Mouse (Mus musculus): Measurements from ENCODE around the gene Jsrp1.
A peak's percentile ranks its signal among the peaks of the same experiment; 100 is the strongest.

Gene Jsrp1

DNA sequence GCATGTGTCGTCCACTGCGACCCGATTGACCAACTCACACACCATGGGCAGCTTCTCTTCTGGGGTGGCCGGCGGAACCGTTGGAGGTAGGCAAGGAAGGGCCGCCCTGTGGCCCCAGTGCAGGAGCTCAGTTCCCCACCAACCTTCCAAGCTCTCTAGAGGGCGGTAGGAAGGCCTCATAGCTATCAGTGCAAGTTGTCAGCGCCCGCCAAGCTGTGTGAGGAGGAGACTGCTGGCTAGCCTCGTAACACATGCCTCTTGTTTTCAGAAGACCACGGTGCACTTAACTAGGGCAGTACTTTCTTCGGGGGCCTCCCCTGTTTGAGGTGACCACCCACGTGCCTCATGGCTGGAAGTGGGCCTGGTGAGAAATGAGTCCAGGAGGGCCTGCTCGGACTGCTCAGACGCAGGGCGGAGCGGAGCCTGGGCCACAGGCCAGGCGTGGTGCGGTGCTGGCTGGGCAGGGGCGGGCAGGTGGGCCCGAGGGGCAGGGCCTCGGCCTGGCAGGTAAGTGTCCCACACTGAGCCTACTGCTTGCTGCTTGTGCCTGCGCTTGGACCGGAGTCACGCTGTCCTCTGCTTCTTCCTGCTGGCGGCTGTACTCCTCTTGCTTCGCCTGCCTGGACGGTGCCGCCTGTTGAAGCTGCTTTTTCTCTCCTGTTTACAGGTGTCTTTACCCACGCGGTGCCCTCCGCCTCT, 21.7 kb downstream of the Jsrp1 start:
- peak; percentile 95 for DNase-seq

DNA sequence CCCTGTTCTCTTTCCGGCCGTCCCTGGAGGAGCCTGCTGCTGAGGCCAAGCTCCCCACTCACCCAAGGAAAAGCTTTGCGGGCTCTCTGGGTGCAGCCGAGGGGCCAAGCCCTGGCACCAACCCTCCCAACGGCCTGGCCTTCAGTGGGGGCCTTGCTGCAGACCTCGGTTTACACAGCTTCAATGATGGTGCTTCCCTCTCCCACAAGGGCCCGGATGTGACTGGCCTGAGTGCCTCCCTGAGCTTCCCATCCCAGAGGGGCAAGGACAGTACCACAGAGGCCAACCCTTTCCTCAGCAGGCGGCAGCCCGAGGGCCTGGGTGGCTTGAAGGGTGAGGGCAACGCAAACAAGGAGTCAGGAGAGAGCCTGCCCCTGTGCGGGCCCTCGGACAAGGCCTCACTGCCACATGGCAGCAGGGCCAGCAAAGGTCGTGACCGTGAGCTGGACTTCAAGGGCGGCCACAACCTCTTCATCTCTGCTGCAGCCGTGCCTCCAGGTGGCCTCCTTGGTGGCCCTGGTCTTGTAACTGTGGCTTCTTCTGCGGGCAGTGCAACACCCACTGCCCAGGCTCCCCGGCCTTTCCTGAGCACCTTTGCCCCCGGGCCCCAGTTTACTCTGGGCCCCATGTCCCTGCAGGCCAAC, 22.4 kb downstream of the Jsrp1 start:
- peak; percentile 92 for DNase-seq

DNA sequence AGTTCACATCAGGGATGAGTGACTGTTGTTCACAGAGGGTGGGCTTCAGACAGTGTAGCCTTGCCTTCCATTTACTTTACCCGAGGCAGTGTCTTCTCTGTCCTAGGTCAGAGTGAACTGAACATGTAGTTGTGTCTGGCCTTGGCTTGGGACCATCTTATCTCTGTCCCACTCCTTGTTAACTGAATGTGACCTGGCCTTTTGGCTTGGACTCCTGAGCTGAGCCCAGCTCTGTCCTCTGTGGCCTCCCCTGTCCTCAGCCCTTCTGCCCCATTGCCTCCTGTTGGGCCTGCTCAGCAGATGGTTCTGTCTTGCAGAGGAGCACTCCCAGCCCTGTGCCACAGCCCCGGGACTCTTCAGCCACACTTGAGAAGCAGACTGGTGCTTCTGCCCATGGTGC, 25.8 kb downstream of the Jsrp1 start:
- peak; percentile 97 for DNase-seq

DNA sequence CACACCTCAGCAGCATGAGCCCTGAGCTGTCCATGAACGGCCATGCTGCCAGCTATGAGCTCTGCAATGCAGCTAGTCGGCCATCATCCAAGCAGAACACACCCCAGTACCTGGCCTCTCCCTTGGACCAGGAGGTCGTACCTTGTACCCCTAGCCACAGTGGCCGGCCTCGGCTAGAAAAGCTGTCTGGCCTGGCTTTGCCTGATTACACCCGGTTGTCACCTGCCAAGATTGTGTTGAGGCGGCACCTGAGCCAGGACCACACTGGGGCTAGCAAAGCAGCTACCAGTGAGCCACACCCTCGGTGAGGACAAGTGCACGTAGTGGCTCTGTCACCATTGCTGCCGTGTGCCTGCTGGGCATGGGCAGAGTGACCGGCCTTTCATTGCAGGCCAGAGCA, 27.3 kb downstream of the Jsrp1 start:
- no peak for DNase-seq

DNA sequence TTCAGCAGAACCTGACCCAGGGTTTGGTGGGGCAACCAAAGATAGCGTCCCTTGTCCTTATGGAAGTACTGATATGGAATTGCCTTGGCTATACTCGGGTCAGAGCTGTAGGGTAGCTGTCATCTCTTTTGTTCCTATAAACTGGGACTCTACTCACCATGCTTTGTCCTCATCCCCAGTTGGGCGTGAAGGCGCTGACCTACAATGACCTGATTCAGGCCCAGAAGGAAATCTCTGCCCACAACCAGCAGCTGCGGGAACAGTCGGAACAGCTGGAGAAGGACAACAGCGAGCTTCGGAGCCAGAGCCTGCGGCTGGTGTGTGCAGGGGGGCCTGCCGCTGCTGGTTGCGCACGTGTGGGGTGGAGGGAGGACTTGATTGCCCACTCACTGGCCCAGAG, 28.4 kb downstream of the Jsrp1 start:
- DNase-seq = peak; percentile 97

DNA sequence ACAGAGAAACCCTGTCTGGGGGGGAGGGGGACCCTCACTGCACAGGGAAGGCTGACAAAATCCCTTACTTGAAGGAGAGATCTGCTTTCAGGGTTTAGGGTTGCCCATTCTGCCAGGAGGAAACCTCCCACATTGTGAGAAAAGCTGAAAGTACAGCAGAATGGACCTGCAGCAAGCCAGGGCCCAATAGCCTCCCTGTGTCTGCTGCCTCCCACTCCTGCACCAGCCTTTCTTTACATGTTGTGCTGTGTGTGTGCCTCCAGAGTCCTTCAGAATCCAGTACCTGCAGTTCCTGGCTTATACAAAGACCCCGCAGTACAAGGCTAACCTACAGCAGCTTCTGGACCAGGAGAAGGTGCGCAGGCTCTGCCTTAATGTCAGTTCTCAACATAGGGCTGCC, 29.0 kb downstream of the Jsrp1 start:
- no peak for DNase-seq

DNA sequence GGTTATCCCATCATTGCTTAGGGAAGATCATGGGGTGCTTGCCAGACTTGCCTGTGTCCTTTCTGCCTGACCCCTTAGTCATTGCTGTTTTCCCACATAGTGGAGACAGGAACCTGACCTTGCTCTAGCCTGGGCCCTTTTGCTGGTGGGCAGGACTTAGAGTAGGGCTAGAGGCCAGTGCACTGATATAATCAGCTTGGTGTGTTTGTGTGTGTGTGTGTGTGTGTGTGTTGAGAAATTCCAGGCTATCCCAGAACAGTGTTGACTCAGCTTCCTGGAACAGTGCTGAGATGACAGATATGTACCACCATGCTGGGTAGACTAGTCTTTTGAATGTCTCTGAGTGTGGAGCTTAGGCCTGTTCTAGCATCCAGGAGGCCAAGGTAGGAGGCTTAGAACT, 33.7 kb downstream of the Jsrp1 start:
- DNase-seq = no peak

DNA sequence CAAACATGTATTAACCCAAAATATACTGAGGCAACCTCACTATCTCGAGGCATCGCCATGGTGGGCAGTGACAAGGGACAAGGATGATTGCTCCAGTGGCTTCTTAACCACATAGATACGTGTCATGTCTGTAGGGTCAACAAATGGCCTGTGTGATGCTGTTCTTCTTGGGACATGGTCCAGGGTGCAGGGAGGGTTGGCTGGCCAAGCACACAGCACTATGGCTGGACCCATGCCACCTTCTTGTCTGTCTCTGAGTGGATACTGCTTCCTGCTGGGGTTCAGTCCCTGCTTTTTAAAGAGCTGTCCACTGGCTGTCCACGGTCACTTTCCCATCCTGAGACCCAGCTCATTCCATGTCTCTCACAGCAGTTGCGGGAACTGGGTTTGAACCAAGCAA, 36.2 kb downstream of the Jsrp1 start:
- DNase-seq = no peak

DNA sequence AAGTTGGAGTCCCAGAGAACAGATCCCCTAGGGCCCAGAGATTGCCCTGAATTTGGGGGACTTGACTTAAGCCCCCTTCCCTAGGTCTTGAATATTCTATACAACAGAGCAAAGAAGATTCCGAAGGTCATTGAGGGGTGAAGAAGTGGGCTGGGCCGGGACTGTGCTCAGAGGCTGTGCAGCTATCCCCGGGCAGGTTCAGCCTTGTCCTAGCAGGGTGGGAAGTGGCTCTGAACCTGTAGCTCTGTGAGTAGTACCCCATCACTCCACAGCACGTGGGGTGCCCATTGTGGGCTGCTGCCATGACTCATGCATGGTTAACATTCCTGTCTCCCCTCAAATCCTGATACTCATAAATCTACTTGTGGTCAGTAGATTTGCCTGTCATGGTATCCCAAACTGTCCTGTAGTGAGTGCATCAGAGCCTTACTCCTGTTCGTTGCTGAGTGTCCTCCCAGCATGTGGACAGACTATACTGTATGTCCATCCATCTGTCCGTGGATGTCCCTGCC, 36.9 kb downstream of the Jsrp1 start:
- no peak for DNase-seq

DNA sequence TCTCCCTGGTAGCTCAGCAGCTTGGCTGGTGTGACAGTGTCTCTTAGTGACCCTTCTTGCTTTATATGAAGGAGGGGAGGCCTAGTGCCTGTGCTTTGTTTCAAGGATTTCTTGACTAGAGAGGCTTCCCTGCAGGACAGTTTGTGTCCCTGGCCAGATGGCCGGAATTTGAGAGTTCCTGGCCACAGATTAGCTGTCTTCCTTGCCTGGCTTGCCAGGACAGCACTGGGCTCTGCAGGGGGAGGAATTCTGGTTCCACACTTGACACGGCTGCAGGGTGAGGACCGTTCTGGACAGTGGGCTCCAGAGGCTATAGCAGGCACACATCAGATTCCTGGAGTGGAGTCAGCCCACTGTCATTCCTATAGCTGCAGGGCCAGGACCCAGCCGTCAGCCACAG, 37.6 kb downstream of the Jsrp1 start:
- DNase-seq = no peak

DNA sequence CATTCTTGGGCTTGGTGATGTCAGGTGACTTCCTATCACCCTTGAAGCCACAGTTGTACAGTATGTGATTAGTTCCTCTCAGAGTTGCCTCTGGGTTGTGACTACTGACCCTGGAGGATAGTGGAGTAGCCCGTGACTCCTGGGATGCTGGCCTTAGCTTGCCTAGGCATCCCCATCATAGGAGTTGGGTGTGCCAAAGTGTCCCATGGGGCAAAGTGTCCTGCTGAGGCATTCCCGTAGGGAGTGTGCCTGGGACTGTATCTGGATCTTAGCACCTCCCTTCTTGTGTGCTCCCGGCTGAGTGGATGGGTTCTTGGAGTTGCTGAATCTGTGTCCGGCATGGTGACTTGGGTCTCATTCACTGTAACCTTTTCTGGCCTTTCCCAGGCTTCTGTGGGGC, 38.3 kb downstream of the Jsrp1 start:
- DNase-seq = no peak

DNA sequence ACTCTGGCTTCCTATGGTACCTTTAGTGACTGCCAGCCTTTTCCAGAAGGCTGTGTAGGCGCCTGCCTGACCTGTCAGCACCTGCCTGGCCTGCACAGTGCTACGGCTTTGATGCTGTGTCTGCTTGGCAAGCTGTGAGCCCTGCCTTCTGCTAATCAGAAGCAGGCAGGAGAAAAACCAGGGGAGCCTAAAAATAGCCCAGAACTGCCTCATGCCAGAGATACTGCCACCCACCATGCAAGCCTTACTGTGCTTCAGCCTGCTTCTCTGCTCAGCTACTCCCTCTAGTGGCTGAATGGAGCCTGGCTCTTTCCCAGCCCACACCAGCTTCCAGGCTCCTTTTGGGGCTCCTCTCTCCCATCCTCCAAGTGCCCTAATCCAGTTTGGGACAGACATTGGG, 38.7 kb downstream of the Jsrp1 start:
- peak; percentile 99 for DNase-seq

DNA sequence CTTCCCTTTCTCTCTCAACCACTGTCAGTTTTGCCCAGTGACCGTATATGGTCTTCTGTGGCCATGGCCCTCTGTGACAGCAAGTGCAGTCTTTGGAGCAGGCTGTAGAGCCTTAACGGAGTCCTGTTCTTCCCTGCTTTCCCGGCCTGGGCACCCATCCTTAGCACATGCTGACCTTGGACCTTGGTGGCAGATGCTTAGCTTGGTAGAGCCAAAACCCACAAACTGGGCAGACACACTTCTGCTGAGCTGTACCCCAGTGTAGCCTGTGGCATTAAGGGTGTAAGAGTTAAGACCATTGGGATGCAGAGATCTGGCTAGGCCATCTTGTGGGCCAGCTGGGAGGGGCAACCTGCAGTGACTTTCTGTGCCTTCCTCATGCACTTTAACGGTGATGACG, 39.5 kb downstream of the Jsrp1 start:
- DNase-seq = no peak

DNA sequence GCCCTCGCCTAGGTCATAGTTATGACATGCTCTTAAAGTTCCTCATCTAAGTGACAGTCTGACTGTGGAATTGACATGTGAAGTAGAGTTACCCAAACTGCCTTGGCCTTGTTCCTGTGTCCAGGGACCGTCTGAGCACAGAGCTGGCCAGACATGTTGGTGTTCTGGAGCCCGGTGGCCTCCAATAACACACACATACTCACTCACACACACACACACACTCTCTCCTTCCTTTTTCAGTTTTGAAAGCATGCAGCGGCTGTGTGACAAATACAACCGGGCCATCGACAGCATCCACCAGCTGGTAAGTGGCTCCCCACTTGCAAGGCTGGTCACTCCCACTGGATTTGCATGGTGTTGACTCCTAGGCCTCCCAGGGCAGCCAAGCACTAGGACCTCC, 44.9 kb downstream of the Jsrp1 start:
- no peak for DNase-seq

DNA sequence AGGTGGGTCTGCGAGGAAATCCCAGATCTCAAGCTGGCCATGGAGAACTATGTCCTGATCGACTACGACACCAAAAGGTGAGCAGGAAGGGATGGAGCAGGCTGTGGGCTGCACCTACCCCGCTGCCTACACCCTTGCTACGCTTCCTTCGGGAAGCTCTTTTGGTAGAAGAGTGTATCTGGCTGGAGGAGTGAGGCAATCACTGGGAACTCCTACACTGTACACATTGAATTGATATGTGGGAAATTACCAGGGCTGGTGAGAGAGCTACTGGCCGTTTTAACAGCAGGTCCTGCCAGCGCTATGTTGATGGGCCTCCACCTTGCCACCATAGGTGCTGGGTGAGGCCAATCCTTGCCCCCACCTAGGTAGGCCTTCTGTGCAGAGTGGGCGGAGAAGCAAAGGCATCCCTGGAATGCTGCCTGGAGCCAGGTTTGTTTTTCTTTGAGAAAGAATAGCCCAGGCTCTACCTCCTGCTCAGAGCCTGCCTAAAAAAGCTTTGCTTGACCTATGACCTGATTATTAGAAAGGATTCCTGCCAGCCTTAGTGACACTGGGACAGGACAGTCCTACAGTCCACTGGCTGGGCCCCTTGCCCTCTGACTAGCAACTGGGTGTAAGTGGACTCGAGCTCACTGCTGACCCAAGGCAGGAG, 47.0 kb downstream of the Jsrp1 start:
- peak; percentile 91 for DNase-seq

DNA sequence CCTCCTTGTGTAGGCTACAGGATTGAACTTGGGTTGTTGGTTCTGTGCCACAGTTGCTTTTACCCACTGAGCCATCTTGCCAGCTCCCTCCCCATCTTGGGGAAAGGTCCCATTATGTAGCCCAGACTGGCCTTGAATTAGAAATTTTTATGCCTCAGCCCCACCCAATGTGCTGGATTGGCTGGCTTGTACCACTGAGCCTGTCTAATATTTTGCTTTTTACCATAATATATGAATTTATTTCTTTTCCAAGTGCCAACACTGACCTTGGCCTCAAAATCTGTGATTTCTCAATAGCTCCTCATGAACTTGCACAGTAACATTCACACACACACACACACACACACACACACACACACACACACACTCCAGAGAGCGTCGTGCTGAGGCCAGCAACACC, 47.6 kb downstream of the Jsrp1 start:
- no peak for DNase-seq

DNA sequence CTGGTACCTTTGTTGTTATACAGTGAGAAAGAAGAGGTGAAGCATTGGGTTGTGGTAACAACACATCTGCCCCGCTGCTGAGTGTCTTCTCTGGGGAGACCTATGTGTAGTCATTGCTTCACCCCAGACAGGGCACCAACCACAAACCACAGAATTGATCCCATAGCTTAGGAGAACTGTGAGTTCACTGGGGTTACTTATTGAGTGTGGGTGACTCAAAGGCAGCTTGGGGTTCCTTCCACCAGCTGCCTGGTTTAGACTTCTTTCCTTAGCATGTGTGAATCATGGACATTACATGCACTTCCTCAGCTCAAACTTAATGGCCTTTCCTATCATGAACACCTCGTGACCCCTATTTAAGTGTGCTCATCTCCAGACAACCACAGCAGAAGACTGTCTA, 49.8 kb downstream of the Jsrp1 start:
- DNase-seq = no peak

DNA sequence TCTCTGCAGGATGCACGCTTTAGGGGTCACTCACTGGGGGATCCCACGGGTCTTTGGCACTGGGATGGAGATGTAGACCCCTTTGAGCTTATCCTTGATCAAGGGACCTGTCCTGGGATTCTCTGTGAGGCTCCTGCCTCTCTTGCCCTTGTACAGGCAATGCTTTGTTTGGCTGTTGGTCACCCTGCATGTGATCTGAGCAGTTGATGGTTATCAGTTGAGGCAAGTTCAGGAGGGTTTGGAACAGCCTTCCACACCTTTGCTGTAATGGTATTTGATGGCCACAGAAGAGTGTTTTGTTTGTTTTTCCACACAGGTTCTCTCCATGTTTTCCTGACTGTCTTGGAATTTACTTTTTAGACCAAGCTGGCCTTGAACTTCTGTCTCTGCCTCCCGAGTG, 51.5 kb downstream of the Jsrp1 start:
- DNase-seq = no peak

DNA sequence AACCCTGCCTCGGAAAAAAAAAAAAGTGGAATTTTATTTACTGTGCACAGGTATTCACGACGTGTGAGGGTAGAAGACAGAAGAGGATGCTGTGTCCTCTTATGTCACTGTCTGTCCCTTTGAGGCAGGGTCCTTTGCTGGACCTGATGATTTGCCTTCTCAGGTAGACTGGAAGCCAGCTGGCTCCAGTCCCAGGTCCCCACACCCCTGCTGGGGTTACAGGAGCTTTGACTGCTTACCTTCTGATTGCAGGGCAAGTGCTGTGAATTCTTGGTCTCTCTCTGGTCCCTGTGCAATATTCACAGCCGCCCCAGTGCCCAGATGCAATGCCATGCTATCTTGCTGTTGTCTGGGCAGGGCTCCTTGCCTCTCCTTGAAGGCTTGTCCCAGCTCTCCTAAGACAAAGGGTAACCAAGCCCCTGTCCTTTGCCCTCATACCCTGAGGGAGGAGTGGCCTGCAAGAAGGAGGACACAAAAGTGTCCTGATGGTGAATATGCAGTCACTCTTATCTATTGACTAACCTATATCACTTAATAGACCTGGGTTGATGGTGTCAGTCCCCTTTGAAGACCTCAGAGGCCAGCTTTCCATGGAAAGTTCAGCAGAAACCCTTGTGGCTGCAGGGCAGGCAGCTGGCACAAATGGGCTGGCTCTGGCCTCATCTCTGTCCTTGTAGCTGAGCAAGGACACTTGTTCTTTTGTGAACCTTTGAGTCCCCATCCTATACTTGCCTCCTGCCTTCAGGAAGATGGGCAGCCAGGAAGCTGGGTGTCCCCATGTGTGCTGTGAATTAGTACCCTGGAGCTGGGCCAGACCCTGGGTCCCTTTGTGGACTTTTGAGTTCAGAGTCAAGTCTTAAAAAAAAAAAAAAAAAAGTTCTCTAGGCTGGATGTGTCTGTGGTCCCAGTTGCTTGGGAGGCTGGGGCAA, 52.4 kb downstream of the Jsrp1 start:
- no peak for DNase-seq

DNA sequence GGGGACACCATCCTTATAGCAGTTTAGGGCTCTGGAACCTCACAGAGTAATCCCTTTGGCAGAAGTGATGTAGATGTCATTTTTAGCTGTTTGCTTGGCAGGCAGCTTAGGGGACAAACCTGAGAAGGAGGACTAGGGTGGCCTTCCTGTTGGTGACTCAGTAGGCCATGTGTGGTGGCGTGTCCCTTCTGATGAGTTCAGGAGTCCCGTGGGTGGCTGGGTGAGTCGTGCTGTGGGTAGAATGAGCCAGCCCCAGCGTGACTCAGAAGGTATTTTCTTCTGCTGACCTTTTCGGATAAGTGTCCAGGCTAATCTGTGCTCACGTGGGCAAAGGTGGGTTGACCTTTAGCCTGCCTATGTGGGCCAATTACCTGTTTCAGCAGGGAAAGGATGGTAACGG, 54.6 kb downstream of the Jsrp1 start:
- peak; percentile 94 for DNase-seq
